Mouse (Mus musculus) bone marrow macrophage, adult 2 months (primary cell): ENCODE data around the gene Tnfaip1.

Experiments
- CTCF ChIP-seq: IDR thresholded peaks from 2 replicates; pipeline ENCODE4 v1.5.1; 2012; ENCODE audit warnings: low read depth, mild to moderate bottlenecking, low read length, moderate library complexity
- POLR2A ChIP-seq: IDR thresholded peaks from 2 replicates; pipeline ENCODE4 v1.6.1; 2012; ENCODE audit warnings: mild to moderate bottlenecking, low read depth, low read length, borderline replicate concordance

DNA sequence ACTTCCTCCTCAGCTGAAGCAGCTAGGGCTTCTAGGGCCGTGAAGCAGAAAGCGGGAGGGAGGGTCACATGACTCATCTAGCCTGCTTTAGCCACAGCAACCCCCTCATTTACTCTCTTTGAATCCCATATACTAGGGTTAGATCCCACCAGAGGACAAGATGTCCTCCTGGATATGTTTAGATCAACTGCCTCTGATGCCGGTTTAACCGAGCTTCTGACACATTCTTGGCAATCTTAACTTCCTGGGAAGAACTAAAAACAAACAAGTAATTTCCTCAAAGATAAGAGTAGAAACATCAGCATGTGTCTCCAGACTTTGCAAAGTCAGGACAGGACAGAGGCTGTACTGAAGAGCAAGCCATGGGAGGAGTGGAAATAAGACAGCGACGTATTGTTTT lies 30.6 kb upstream of the Tnfaip1 start:
- TF ChIP-seq POLR2A (no peak), CTCF (no peak)
